Mouse (Mus musculus) embryonic facial prominence, embryonic 14.5 days (tissue): ENCODE data around the gene Col6a6. TPM values are rescaled to one million over a fixed set of nuclear protein-coding genes. Genes with fewer than 3 reads are reported as not detected.

Source experiments
- ATAC-seq: fragments of 200-750 bp; cut with Nextera tagmentation; 2 replicates; pipeline ENCODE4 v1.8.0; 2017; ENCODE audit warnings: low read depth, moderate number of reproducible peaks, moderate TSS enrichment
- DNase-seq: peaks from one replicate; pipeline ENCODE4 v3.0.0-alpha.2; 2015; ENCODE audit warnings: low spot score
- H3K27ac ChIP-seq: fragments of 300-500 bp; sonication (generic); replicated peaks from 2 replicates; pipeline ENCODE4 v1.5.1; 2014; ENCODE audit warnings: low read depth, mild to moderate bottlenecking, low read length, moderate library complexity
- H3K27me3 ChIP-seq: fragments of 300-500 bp; sonication (generic); replicated peaks from 2 replicates; pipeline ENCODE4 v1.6.1; 2014; ENCODE audit warnings: low read length; ENCODE audit not compliant: control insufficient read depth, insufficient read depth
- H3K36me3 ChIP-seq: fragments of 300-500 bp; sonication (generic); 2 replicates; pipeline ENCODE4 v1.6.1; 2014; ENCODE audit warnings: low read length, mixed read lengths; ENCODE audit not compliant: control insufficient read depth, insufficient read depth
- H3K4me1 ChIP-seq: fragments of 300-500 bp; sonication (generic); 2 replicates; pipeline ENCODE4 v1.6.1; 2014; ENCODE audit warnings: antibody characterized with exemption, low read length; ENCODE audit not compliant: control insufficient read depth, insufficient read depth
- H3K4me2 ChIP-seq: fragments of 300-500 bp; sonication (generic); 2 replicates; pipeline ENCODE4 v1.6.1; 2014; ENCODE audit warnings: low read depth, mild to moderate bottlenecking, low read length, moderate library complexity, mixed read lengths
- H3K4me3 ChIP-seq: fragments of 300-500 bp; sonication (generic); 2 replicates; pipeline ENCODE4 v1.5.1; 2014; ENCODE audit warnings: low read depth, mild to moderate bottlenecking, low read length
- H3K9ac ChIP-seq: fragments of 300-500 bp; sonication (generic); 2 replicates; pipeline ENCODE4 v1.6.1; 2014; ENCODE audit warnings: low read depth, mild to moderate bottlenecking, low read length, moderate library complexity, mixed read lengths
- H3K9me3 ChIP-seq: fragments of 300-500 bp; sonication (generic); 2 replicates; pipeline ENCODE4 v1.6.1; 2016; ENCODE audit warnings: low read length; ENCODE audit not compliant: control insufficient read depth
- WGBS: fragments of 180-500 bp; shearing (Covaris S2); extraction: QIAGEN DNeasy Blood & Tissue Kit; methylation state at CpG from one replicate; pipeline ENCODE4 v1.1.7; 2014; 5-methylcytosine and 5-hydroxymethylcytosine counted together
- polyA plus RNA-seq: library from polyadenylated mRNA; unstranded; fragments of >200 nt; fragmentation: Nextera tagmentation; extraction: Ambion mirVana; gene quantifications from 2 replicates; pipeline ENCODE4 v1.2.1, GENCODE M21; 2014

The Col6a6 gene
- polyA plus RNA-seq, 1 experiment from 2014 or later: 8.0 TPM

- peak; percentile 80 for DNase-seq
- ATAC-seq: peak; percentile 74; the same call in 1 of the 2 replicates
Measured at GRCm38 (mm10) chr9:105719367-105719766, 108.6 kb downstream of the Col6a6 start.

GRCm38 (mm10) chr9:105712049-105712448 lies 115.9 kb downstream of the Col6a6 start:
- no peaks in the 10 kb centered on the region; the same call in 1 of the 2 replicates for H3K27me3 ChIP-seq
- H3K36me3 ChIP-seq: no peaks in the 10 kb centered on the region
- no peak overlapping the region for H3K27ac ChIP-seq
- no peaks in the 10 kb centered on the region for H3K9me3 ChIP-seq
- no peak overlapping the region for H3K9ac ChIP-seq
- WGBS: 87% methylated on average over 3 of the region's 3 CpGs
- H3K4me2 ChIP-seq: no peak overlapping the region
- no peak overlapping the region for H3K4me3 ChIP-seq
- ATAC-seq: no peak
- DNase-seq: no peak
- no peaks in the 10 kb centered on the region; the same call in 1 of the 2 replicates for H3K4me1 ChIP-seq

More at GRCm38 (mm10) chr9:105719367-105719766, 108.6 kb downstream of the Col6a6 start:
- Histone ChIP-seq H3K27me3 (no peaks in the 10 kb centered on the region), H3K4me2 (0 out of 2 replicates have a peak overlapping the region, but pooled peaks have one; percentile 1), H3K9me3 (no peaks in the 10 kb centered on the region), H3K4me1 (peaks cover 12% of the 10 kb centered on the region), H3K4me3 (no peak overlapping the region), H3K36me3 (no peaks in the 10 kb centered on the region), H3K9ac (no peak overlapping the region), H3K27ac (peak overlapping the region; percentile 52; the same call in 1 of the 2 replicates)
- WGBS: 36% methylated on average over 7 of the region's 7 CpGs

DNA sequence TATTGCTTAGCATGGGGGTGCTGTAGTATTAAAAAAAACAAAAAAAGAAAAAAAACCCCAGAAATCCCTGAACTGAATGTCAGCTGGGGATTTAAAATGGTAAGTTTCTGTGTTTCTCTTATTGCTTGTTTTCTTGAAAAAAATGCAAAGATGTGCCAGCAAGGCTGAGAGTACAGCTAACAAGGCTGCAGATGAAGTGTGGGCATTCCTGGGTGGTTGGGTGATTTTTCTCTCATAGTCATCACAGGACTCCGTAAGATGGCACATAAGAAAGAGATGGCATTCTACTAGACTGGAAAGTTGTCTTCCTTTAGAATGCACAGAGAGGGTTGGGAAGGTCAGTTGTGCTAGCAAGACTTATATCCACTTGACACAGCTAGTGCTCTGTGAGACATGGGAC lies 122.9 kb downstream of the Col6a6 start:
- Histone ChIP-seq H3K4me3 (no peak overlapping the region), H3K4me1 (no peaks in the 10 kb centered on the region), H3K9me3 (no peaks in the 10 kb centered on the region), H3K36me3 (no peaks in the 10 kb centered on the region), H3K27me3 (no peaks in the 10 kb centered on the region; the same call in 1 of the 2 replicates), H3K27ac (no peak overlapping the region), H3K4me2 (no peak overlapping the region), H3K9ac (no peak overlapping the region)
- WGBS: 91% methylated on average over 1 of the region's 1 CpGs
- ATAC-seq (no peak), DNase-seq (no peak)

- H3K36me3 ChIP-seq: no peaks in the 10 kb centered on the region
- no peaks in the 10 kb centered on the region for H3K4me1 ChIP-seq
- H3K27me3 ChIP-seq: no peaks in the 10 kb centered on the region; the same call in 1 of the 2 replicates
- 76% methylated on average over 16 of the region's 16 CpGs for WGBS
- no peak overlapping the region for H3K27ac ChIP-seq
- no peak overlapping the region for H3K9ac ChIP-seq
- H3K9me3 ChIP-seq: no peaks in the 10 kb centered on the region
- ATAC-seq: no peak
- peak; percentile 84 for DNase-seq
- no peak overlapping the region for H3K4me3 ChIP-seq
- no peak overlapping the region for H3K4me2 ChIP-seq
Measured at GRCm38 (mm10) chr9:105704226-105704932, 123.6 kb downstream of the Col6a6 start.

- 63% methylated on average over 9 of the region's 9 CpGs for WGBS
- no peak overlapping the region for H3K4me2 ChIP-seq
- H3K4me3 ChIP-seq: no peak overlapping the region
- DNase-seq (peak; percentile 48), ATAC-seq (no peak)
- H3K36me3 ChIP-seq: no peaks in the 10 kb centered on the region
- H3K27ac ChIP-seq: no peak overlapping the region
- no peaks in the 10 kb centered on the region for H3K9me3 ChIP-seq
- H3K4me1 ChIP-seq: peaks cover 17% of the 10 kb centered on the region
- no peak overlapping the region for H3K9ac ChIP-seq
- H3K27me3 ChIP-seq: no peaks in the 10 kb centered on the region
Measured at GRCm38 (mm10) chr9:105701966-105702365, 126.0 kb downstream of the Col6a6 start.

GRCm38 (mm10) chr9:105700702-105701101 lies 127.3 kb downstream of the Col6a6 start:
- peaks cover 17% of the 10 kb centered on the region for H3K4me1 ChIP-seq
- no peak for DNase-seq
- H3K9ac ChIP-seq: no peak overlapping the region
- H3K36me3 ChIP-seq: no peaks in the 10 kb centered on the region
- no peak overlapping the region for H3K27ac ChIP-seq
- H3K4me3 ChIP-seq: no peak overlapping the region
- H3K27me3 ChIP-seq: no peaks in the 10 kb centered on the region
- H3K9me3 ChIP-seq: no peaks in the 10 kb centered on the region
- no peak overlapping the region for H3K4me2 ChIP-seq
- WGBS: 70% methylated on average over 6 of the region's 6 CpGs
- ATAC-seq: no peak

DNA sequence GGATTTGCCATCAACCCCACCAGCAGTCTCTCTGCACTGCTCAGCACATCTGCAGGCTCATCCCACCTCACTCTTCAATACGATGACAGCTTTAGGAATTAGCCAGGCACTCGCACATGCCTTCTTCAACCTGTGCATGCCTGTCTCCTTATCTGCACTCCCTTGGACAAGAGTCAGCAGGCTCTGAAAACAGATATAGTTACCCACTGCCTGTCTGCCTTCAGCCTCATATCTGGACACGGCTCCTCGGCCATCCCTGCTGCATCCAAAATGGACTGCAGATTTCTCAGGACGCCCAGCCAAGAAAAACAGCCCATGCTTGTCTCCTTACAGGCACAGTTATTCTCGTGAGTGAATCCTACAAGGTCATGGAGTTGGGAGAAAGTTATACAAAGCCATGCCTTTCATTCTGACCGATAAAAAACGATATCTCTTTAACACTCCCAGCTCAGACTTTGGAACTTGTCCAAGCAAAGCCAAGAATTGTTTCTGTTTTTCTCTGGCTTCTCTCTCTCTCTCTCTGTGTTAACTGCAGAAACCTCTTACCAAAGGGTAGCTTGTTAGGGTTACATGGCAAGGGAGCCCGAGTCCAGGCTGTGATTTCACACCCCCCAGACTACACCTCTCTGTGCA lies 130.1 kb downstream of the Col6a6 start:
- no peak overlapping the region for H3K4me3 ChIP-seq
- no peak overlapping the region; the same call in 1 of the 2 replicates for H3K27ac ChIP-seq
- H3K9ac ChIP-seq: no peak overlapping the region
- no peaks in the 10 kb centered on the region for H3K27me3 ChIP-seq
- peaks cover 17% of the 10 kb centered on the region for H3K4me1 ChIP-seq
- ATAC-seq (peak; percentile 34; the same call in 1 of the 2 replicates), DNase-seq (peak; percentile 77)
- WGBS: 39% methylated on average over 9 of the region's 9 CpGs
- no peaks in the 10 kb centered on the region for H3K9me3 ChIP-seq
- H3K36me3 ChIP-seq: no peaks in the 10 kb centered on the region
- H3K4me2 ChIP-seq: no peak overlapping the region

- no peak overlapping the region for H3K9ac ChIP-seq
- H3K9me3 ChIP-seq: no peaks in the 10 kb centered on the region
- no peak overlapping the region for H3K4me2 ChIP-seq
- no peak overlapping the region for H3K27ac ChIP-seq
- H3K27me3 ChIP-seq: no peaks in the 10 kb centered on the region
- DNase-seq (no peak), ATAC-seq (no peak)
- no peaks in the 10 kb centered on the region for H3K36me3 ChIP-seq
- no peak overlapping the region for H3K4me3 ChIP-seq
- peaks cover 17% of the 10 kb centered on the region for H3K4me1 ChIP-seq
- WGBS: 74% methylated on average over 7 of the region's 7 CpGs
Measured at GRCm38 (mm10) chr9:105696818-105697564, 131.0 kb downstream of the Col6a6 start.
